Mouse (Mus musculus) T-helper 1 cell (primary cell): ENCODE measurements at regions not wholly inside any gene's neighbourhood (a gene's known extent, or its start where the extent isn't known, plus 50 kb on each side); places are given as distances from the start of the nearest gene placed in this dataset.

ENCODE experiments used
- in situ Hi-C: fragments of 300-600 bp; cut with MboI, MseI; formaldehyde crosslinking; loops from one replicate; pipeline ENCODE4 v1.15.1; 2025; ENCODE audit warnings: high pct_unique_total_duplicates

DNA sequence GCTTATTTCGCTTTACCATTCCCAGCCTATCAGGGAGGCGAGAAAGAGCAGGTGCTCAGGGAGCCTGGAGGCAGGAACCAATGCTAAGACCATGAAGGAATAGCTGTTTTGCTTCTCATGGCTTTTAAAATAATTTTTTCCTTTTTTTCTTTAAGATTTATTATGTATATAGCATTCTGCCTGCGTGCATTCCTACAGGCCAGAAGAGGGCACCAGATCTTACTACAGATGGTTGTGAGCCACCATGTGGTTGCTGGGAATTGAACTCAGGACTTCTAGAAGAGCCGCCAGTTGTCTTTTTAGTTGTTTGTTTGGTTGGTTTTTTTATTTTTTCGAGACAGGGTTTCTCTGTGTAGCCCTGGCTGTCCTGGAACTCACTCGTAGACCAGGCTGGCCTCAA, 113.6 kb upstream of the Armc2 start:
- in situ Hi-C loops = no loop called here

DNA sequence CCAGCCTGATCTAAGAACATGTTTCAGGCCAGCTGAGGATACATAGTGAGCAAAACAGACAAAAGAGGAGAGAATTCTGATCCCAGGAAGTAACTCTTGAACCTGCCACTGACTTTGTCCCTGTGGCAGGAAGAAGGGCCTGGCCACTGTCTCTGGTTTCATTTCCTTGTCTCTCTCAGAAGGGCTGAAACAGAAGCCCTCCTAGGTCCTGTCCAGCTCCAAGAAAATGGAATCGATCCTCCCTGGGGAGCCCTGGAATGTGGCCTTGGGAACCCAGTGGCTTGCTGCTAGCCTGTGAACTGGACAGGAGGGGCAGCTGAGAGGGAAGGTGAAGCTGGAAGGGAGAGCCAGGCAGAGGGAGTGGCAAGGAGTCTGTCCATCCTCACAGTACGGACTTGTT, 113.1 kb upstream of the Armc2 start:
- in situ Hi-C loops = no loop called here

DNA sequence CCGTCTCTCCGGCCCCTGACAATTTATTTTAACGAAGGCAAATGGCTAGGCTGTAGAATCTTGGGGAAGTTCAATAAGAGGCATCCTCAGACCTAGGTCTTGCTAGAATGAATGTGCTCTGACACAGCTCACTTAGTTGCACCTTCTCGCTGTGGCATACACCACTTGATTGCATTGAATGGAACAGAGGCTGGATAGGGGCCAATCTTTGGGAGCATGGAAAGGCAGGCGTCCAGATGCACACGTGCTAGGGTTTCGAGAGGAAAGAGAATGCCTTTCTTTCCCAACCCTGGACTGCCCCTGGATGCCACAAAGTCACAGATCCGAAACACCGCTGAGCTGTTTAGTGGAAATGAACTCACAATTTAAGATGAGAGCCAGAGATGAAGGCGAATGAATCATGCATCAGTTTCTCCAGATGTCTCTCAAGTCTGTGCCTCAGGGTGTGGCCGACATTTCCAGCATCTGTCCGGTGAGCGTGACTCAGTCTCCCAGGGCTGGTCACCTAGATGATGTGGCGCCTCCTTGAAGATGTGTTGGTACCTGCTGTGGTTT, 109.7 kb upstream of the Armc2 start:
- in situ Hi-C loops = no loop called here

DNA sequence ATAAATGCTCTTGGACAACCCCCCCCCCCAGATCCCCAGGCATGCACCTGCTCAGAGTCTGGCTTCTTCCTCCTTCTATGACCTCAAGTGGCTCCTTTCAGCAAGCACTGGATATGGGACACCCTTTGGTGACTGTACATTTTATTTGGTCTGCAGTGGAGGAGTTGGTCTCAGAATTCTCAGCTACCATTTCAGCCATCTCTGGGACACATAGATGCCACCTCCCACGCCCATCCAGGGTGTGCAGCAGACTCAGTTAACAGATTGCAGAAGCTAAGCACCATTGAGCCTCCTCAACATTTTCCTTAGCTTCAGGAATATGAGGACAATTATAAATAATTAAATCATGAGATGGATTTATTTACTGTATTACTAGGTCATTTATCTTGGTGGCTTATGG, 108.6 kb upstream of the Armc2 start:
- in situ Hi-C loops = no loop called here

DNA sequence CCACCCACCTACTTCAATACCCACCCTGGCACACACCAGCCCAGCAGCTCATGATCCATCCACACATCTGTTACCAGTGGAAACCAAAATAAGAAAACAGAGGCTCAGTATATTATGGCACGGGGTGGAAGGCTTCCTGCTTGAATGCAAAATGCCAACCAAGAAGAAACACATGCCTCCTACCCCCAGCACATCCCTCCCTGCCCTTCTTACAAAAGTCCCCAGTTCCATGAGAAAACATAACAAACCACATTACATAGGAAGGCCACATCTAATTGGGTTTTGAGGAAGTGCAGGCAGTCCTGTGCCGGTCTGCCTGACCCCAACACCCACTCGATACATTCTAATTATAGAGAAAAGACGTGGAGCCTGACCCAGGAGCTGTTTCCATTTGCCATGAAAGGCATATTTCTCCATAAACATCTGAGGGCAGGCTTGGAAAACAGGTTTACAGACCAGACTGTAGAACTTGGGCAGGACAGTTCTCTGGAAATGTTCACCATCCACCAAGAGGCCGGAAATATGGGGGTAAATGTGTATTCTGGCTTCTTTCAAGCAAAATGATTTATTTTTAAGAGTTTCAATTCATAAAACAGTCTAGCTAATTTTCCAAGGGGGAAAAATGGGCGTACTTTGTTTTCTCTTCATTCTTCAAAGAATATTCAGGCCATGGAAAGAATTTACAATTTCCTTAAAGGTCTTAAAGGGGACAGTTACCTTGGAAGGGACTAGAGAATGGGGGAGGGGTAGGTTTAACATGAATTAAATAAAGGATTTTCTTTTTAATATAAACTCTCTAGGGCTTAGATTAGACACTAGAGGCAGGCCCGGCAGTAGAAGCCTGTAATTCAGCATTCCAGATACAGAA, 104.8 kb upstream of the Armc2 start:
- in situ Hi-C loops = no loop called here

GRCm38 (mm10) chr10:42121984-42122383, 103.7 kb upstream of the Armc2 start:
- in situ Hi-C loops = no loop called here

- in situ Hi-C loops = no loop called here
These were observed 101.1 kb upstream of the Armc2 start for GRCm38 (mm10) chr10:42119326-42119725.

DNA sequence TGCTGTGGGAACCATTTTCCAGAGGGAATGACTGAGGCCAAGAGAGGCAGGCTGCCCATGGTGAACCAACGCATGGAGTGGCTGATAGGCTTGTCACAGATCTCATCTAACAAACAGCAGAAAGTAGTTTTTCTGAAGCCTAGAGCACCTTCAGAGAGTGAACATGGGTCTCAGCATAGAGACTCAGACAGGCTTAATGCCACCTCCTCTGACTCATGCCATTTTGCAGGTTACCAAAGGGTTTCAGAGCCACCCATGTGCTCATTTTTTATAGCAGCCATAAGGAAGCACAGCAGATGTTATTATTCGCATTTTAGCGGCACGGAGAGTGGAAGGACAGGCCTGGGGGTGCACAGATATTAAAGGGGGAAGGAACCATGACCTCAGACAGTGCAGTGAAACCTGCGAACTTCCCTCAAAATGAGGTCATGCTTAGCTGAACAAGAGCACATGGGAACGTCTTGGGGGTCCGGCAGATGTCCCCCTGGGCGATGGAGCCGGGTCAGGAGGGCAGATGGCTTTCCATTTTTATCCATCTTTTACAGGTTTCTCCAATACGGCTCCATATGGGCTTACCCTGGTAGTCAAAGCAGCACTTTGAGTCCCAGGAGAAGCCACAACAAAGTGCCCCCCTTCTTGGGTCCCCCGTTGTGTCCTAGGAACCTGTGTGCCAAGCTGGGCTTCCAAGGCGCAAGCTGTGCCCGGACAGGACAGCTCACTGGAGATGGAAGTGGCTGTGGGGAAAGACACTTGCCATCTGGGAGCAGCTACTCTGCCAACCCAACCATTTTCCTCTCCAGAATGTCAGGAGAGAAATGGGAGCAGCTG, 100.3 kb upstream of the Armc2 start:
- in situ Hi-C loops = no loop called here

- in situ Hi-C loops = no loop called here
These were observed 99.3 kb upstream of the Armc2 start for GRCm38 (mm10) chr10:42117523-42117922.

GRCm38 (mm10) chr10:42115920-42116298, 97.7 kb upstream of the Armc2 start:
- in situ Hi-C loops = no loop called here

DNA sequence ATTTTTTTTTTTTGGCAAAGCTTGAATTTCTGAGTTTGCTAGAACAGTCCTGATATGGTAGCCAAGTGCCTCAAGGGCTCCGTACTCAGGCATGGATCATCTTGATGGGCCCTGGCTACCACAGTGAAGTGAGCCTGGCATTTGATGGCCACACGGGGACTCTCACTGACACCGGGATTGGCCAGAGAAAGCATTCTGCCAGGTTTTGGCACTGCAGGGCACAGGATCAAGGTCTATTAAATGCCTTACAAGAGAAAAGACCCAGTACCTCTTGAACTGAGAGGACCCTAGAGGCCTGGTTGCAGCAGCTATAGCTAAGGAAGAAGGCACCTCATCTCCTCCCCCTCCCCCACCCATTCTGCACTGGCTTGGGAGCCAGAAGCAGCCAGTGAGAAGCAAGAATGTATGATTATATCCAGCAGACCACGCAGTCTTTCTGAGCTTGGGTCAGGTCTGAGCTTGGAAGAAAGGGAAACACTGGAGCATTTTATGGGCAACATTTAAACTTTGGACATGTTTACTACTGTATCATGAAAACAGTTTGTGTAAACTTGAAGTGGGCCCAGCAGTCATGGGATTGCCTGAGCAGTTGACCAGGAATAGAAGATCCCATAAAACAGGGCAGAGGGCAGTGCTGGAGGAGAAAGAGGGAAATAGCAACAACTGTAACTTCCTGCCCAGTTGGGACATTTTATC, 97.1 kb upstream of the Armc2 start:
- in situ Hi-C loops = no loop called here

GRCm38 (mm10) chr10:42110704-42111103, 92.5 kb upstream of the Armc2 start:
- in situ Hi-C loops = no loop called here

DNA sequence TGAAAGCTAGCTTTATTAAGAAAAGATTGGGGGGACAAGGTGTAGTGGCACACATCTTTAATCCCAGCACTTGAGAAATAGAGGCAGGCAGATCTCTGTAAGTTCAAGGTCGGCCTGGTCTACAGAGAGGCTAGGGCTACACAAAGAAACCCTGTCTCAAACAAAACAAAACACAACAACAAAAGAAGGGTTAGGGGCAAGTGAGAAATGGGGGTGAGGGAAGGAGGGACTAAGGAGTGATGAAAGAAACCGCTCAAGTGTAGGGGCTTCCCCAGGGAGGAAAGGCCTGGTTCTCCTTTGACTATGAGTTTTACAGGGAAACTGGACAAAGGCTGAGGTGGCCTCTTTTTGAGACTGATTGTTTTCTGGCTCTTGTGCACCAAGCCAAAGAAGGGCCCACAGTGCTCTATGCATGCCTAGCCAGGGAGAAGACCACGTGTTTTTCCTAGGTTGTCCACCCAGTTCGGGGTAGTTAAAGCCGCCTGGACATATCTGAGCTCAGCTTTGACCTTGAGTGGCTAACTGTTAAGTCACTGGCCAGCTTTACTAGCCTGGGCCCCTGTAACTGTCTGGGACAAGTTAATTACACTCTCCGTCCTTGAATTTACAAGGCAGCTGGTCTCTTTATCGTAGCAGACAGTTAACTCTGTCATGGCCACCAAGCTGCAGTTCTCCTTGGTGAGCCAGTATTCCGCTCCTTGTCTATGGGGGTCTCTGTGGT, 90.2 kb upstream of the Armc2 start:
- in situ Hi-C loops = no loop called here

DNA sequence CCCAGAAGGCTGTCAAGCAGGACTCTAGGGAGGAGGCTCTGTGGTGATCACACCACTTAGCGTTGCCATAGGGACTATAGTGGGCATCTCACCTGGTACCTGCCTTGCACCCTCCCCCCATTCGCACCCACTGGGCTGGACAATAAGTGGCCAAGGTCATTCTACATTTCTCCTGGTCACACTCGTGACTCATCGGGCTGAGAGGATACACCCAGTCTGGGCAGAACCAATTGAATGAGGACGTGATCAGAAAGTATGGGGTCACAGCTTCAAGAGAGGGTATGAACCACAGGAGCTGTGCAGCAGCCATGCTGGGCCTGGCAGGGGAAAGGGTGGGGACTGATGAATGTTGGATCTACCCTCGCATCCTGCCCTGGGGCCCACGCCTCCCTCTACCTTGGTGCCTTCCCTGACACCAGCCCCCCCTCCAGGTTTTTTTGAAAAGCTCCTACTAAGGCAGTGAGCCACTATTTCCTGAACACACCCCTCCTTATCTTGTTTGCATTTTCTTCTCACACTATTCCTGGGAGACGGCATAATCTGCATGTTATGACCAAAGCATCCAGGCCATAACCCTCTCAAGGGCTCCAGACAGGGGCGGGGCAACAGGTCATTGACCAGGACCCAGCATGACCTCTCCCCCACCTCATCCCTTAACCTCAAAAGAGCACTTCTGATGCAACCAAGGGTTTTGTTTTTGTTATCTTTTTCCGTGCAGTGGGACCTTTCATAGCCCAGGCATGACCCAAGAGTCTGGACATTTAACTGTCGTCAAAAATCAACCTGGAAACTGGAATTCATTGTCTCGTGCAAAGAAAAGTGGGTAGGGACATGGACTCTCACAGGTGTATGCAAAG, 89.4 kb upstream of the Armc2 start:
- in situ Hi-C loops = no loop called here

DNA sequence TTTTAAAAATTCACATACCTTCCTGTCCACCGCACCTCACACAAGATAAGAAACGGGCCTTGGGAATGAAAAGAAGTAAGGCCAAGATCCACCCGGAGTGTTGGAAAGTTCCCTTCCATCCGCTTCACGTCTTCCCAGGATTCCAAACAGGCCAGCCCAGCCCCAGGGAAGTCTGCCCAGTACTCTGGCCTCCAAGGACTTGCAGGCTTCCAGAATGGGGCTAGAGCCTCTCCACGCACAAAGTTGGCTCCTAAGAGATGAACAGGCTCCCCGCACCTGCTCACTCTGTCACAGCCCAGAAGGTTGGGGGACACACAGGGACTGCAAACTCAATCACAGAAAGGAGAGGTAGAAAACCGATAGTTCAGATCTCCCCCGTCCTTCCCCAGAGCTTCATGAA, 88.4 kb upstream of the Armc2 start:
- in situ Hi-C loops = no loop called here

- in situ Hi-C loops = no loop called here
These were observed 86.8 kb upstream of the Armc2 start for GRCm38 (mm10) chr10:42105083-42105482.

DNA sequence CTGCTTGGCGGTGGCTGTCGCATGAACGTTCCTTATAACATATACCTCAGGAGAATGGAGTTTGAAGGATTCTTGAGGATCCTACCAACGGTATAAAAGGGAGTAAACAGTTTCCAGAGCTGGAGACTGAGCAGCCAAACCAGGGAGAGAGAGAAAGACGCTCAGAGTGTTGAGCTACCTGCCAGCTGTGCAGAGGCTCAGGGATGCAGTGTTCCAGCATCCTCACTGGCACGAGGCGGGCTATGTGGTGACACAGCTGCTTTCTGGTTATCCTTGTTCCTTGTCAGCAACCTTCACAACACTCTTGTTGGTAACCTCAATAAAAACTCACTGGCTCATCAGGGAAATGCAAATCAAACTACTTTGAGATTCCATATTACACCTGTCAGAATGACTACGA, 84.1 kb upstream of the Armc2 start:
- in situ Hi-C loops = no loop called here

DNA sequence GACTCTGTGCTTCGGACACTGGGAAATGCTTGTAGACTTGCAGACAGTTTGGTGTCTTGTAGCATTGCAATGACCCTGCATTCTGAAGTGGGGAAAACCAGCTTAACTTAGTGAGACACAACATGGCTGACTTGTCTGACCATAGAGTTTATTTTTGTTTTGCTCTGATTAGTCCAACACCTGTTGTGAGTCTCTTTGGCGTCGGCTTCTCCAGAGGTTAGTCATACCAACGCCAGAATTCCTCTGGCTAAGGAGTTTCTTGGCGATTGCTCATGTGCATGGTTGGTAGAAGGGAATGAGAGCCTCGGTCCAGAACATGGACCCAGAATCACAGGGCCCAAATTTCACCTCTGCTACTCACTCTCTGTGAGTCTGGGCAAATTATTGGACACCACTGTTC, 82.9 kb upstream of the Armc2 start:
- in situ Hi-C loops = no loop called here

DNA sequence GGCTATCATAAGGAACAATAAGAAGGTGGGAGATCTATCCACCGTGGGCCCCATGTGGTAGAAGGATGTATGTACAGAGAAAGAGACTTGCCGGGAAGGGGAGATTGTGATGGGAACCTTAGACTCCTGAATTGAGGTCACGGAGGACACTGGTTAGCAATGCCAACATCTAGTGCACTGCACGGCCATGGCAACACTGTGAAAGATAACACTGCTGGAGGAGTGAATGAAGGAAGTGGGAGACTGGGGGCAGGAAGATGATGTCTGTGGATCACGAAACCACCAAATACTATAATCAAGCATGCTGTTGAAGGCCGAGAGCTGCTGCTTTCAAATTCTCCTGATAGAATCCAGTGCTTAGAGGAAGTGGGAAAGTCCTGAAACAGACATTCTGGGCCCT, 78.7 kb upstream of the Armc2 start:
- in situ Hi-C loops = no loop called here

GRCm38 (mm10) chr10:42095986-42096385, 77.7 kb upstream of the Armc2 start:
- in situ Hi-C loops = no loop called here
